Mouse (Mus musculus) 3T3-L1 (cell line): ENCODE results near the gene Kcnrg.
A peak's percentile ranks its signal among the peaks of the same experiment; 100 is the strongest.
"Not testable (repeated sequence)": the region's sequence is repeated elsewhere in the genome, so short reads cannot be mapped to it uniquely, and the experiment has no call there.

ENCODE experiments used
- DNase-seq: peaks from one replicate; pipeline ENCODE4 v3.0.0-alpha.2; 2015; ENCODE audit warnings: low read depth, low spot score

Kcnrg gene

DNA sequence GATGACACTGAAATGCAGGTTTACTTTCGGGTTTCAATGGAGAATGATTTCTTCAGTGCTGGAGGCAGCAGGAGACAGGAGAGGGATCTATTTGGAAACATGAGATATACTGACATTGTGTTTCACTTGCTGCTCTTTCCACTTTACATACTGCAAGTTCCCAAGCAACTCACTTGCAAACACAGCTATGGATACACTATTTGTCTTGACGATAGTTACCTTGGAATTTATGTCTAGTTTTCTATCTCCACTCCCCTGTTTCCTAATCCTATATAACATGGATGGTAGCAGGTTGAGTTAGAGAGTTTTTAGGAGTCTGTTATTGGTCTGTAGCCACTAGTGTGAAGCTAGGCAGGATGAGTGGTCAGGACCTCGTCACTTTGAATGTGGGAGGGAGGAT, at the start of gene Kcnrg:
Kcnrg (plus strand) TSS at position 301 of the 400 bp plus-strand sequence.
- DNase-seq: no peak

DNA sequence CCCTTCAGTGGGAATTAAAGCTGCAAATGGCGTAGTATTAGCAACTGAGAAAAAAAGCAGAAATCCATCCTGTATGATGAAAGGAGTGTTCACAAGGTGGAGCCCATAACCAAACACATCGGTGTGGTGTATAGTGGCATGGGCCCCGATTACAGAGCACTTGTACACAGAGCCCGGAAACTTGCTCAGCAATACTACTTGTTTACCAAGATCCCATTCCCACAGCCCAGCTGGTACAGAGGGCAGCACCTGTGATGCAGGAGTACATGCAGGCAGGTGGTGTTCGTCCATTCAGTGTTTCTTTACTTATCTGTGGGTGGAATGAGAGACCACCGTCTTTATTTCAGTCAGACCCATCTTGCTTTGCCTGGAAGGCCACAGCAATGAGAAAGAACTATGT, 48.4 kb upstream of the Kcnrg start:
- no peak for DNase-seq

DNA sequence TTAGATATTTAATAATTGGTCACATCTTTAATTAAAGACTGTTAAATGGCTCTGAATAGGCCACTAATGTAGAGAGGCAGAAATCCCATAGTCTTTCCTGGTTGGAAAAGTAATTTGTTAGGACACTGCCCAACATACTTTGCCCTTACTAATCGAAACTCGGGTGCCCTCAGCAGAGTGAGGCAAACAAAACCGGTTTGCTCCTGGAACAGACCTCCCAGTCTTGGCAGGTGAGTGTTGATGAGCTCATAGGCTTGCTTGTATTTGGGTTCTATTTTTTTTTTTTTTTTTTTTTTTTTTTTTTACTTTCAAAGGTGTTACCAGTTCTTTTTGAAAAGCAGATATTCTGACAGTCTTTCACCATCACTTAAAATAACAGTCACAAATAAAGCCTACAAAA, 47.4 kb upstream of the Kcnrg start:
- DNase-seq: no peak

DNA sequence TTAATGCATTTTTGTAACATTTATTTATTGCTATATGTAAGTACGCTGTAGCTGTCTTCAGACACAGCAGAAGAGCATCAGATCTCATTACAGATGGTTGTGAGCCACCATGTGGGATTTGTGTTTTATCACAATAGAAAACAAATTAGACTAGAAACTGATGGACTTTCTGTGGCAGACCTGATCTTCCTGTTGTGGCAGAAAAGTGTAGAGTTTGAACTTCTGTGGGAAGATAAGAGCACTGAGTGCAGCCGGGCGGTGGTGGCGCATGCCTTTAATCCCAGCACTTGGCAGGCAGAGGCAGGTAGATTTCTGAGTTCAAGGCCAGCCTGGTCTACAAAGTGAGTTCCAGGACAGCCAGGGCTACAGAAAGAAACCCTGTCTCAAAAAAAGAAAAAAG, 41.0 kb upstream of the Kcnrg start:
- DNase-seq: not testable (repeated sequence)

DNA sequence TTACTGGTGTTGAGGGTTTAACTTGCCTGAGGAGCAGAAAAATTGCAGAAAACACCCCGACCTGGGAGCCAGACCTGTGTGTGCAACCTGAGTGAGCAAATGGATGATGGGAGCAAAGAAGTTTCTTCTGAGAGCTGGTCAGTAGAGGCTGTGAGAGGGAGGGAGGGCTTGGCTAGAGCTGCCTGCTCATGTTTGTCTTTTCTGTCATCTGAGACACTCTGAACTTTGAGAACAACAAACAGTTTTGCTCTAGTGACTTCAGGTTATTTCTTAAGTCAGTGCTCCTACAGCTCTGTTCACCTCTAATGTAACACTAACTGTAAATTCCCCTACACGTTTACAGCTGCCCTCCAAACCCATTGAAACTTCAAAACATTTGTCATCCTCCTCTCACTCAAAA, 37.9 kb upstream of the Kcnrg start:
- DNase-seq: no peak

DNA sequence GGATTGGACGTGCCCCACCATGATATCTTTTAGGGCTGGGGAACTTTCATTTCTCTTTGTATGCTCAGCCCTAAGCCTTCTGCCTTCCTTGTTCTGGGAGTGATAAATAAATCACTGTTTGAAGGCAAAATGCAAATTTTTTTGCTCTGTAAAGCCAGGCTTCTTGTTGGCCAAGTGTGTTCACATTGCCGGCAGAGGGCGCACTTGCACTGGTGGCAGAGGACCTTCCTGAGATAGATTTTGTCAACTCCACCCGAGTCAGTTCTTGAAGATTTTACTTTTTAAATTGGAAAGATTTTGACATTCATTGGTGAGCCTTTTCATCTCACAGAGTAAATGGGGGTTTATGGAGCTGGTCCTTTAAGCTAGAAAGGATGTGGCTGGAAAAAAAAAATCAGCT, 35.9 kb upstream of the Kcnrg start:
- DNase-seq: peak; percentile 88

DNA sequence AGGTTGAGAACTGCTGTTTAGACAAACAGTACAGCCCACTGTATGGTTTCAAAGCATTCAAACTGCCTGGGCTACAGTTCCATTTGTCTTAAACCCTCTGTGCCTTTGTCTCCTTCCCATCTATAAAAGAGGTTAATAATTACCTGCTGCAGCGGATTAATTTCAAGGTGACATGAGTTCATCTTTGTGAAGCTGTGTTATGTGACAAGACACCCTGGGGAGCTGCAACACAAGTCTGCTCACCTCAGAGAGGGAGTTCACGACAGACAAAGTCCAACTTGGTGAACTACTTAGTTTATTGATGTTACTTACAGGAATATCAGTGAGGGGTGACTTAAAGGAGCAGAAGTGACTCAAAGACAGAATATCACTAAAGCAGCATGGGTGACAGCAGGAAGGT, 35.1 kb upstream of the Kcnrg start:
- no peak for DNase-seq

DNA sequence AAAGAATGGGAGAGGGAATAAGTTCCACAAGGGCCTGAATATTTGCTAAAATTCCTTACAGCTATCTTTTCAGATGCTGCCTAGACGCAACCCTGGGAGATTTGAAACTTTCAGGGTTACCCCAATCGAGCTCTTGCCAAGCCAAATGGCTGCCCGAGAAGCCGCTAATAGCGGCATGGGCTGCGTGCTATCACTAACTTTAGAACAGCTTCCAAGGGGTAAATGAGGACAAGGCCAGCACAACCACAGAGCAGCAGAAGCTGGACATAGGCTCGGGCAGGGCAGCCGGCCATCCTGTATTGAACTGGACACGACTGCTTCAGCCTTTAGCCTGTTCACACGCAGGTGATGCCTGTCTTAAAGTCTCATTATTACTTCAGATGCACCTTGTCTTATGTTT, 32.2 kb upstream of the Kcnrg start:
- no peak for DNase-seq

DNA sequence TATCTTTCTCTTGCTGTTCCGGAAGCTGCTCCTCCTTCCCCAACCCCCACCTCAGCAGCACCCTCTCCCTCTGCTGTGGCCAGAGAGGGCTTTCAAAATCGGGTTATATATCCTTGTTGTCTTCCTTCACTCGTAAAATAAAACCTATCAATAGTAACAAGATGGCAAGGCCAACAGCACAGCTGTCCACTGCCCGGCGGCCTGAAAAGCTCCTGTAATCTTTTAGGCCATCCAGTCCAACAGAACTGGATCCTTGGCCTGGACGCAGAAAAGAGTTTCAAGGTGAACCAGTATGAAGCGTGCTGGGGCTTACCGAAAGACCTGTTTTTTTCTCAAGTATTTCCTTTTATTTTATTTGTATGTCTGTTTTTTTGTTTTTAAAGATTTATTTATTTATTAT, 31.3 kb upstream of the Kcnrg start:
- DNase-seq: no peak

DNA sequence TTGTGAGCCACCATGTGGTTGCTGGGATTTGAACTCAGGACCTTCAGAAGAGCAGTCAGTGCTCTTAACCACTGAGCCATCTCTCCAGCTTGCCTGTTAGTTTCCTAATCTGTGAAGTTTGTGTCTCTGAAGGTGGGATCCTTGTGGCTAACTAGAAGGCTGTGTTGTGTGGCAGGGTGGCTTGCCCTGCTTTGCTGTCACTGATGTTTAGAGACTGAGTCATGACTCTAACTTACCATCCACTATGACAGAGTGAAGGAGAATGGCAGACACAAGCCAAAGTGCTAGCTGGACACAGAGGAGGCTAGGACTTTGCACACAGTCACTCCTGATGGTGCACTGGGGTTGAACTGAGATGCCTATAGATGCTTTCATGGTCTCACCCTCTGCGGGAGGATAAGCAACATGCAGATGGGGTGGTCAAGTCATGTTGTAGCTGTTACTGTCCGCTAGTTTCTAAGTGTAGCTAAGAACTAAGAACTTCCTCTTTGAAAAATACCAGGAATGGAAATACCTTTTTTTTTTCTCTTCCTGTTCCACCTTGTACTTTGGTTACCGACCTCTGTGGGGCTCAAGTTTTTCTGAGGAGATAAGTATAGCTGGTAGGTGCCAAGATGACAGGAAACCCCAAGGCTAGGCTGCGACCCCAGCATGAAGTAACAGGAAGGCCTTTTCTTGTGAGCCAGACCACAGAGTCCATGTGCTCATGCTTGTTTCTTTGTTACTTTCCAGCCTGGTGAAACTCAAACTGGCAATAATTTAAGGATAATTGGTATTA, 17.8 kb upstream of the Kcnrg start:
- DNase-seq: no peak

DNA sequence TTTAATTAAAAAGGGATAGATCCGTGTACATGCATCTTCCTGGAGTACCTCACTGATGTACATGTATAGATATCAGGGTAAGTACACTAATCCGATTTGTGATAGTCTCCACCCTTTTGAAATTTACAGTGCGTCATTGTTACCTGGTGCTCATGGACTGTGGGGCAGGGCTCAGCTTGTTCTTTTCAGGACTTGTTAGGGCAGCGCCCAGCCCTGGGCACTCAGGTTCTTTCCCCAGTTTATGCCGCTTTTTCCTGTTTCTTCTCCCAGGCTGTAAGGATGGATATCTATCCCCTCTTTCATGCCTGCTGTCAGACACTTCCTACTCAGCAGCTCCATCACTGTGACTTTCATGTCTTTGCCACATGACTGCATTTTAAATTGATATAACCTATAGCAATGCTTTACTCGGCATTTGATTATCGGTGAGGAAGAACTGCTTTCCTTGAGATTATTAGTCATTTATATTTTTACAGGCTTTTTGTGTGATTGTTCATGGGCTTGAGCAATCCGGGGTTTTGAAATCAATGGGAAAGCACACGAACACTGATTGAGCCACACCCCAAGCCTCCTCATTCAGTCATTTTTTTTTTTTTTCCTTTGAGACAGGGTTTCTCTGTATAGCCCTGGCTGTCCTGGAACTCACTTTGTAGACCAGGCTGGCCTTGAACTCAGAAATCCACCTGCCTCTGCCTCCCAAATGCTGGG, 10.4 kb upstream of the Kcnrg start:
- DNase-seq: no peak

DNA sequence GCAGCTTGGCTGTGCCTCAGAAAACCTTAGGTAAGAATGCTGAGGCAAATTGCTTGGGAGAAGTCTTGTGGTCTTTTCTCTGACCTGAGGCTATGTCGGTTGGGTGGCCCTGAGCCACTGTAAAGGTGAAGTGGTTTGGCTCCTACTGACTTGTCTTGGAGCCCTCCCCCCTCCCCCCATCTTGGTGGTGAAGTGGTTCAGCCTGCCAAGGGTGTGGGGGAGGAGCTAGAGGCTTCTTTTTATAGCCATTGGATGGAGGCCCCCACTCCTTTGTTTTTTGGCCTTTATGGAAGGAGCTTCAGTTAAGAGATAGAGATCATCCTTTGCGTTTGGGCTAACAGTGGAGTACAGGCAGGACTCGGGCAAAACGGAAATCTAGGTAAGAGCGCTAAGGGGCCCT, 9.3 kb upstream of the Kcnrg start, which contains the start of gene Trim13:
Trim13 (plus strand) TSS at position 280 of the 400 bp plus-strand sequence.
- no peak for DNase-seq

DNA sequence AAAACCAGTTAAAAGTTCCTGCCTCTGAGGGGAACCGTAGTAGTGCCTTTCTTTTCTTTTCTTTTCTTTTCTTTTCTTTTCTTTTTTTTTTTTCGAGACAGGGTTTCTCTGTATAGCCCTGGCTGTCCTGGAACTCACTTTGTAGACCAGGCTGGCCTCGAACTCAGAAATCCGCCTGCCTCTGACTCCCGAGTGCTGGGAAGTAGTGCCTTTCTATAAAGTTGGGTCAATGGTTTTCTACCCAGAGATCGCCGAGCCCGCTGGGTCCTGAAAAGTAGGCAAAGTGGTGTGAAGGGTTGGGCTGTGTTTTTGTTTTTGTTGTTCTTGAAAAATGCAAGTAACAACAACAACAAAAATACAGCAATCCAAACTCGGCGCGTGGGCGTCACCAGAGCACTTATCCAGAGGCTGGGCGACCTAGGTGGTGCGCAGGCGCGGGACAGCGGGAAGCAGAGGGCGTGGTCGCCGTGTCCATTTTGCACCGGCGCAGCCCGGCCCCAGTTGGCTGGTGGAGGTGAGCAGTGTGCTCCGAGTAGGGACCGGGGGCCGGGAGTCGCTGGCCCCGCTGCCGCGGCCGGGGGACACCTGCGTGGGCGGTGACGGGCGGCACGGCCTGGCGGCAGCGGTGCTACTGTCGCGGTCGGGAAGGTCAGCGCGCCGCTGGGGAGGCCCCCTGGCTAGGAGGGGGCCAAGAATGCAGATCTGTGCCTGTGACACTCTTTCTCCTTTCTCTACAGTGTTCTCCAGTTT, 8.0 kb upstream of the Kcnrg start:
- DNase-seq: peak; percentile 77

DNA sequence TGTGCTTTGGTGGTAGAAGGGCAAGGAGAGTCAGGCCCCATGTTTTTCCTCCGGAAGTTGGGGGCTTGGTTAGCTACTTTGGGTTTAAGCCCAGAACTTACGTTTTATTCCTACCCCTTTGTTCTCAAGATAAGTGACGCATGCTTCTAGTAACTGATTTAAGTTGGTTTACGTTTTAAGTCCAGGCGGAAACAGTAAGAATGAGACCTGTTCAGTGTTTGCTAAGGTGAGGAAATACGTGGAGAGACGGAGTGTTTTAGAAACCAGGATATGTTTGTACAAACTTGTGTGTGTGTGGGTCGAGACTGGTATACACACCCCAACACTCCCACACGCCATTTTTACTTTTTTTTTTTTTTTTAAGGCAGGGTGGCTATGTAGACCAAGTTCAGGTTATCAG, 5.9 kb upstream of the Kcnrg start:
- DNase-seq: no peak

DNA sequence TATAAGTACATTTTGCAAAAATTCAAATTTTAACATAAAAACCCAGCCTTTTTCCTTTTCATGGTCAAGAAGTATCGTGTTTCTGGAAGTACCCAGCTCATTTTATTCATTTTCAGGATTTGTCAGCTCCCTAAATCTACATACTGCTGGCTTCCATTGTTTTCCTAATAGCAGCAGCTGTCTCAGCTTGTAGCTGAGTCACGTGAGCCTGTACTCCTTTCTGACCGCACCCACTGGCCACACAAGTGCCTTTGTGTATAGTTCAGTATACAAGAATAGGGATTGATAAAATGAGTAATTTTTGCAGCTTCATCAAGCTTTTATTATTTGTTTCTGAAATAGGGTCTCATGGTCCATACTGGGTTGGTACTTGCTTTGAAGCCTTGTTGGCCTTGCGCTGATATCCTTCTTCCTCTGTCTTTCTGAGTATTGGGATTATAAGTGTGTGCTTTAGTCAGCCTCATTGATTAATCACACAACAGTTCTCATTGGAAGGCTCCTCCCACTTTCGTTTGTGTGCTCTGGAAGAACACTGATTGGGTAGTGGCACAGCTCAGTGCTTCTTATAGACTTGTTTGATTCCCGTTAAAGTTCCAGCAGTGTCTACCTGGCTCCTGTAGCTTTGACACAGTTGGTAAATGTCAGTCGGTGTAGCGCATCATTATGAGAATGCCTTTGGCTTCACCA, 4.0 kb upstream of the Kcnrg start:
- peak; percentile 40 for DNase-seq

DNA sequence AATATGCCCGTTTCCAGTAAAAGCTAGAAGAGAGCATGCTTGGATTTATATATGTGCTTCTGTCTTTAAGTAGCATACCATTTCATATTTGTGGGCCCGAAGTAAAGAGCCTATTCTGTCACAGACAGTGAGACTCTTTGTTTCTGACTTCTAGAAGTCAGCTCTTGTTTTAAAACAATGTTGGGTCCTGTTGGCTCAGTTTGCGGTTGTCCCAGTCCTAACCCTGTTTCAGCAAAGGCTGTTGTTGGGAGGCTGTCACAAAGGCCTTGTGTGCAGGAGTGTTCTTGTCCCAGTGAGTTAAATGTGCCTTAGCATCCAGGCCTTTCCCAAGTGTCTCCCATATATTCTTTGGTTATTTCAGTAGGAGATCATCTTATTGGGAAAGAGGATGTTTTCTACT, 3.2 kb upstream of the Kcnrg start:
- no peak for DNase-seq

DNA sequence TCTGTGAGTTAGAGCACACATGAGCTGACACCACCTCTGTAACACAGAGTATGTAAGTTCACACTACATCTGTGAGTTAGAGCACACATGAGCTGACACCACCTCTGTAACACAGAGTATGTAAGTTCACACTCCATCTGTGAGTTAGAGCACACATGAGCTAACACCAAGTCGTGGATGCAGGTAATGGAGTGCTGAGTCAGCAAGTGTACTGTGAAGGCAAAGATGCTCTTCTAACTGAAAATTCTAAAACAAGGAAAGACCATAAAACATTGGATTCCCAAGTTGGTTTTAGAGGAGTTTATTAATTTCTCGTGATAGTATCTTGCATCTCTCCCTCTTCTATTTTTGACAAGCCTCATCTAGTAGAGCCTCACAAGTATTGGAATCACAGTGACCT, 1.2 kb upstream of the Kcnrg start:
- not testable (repeated sequence) for DNase-seq

DNA sequence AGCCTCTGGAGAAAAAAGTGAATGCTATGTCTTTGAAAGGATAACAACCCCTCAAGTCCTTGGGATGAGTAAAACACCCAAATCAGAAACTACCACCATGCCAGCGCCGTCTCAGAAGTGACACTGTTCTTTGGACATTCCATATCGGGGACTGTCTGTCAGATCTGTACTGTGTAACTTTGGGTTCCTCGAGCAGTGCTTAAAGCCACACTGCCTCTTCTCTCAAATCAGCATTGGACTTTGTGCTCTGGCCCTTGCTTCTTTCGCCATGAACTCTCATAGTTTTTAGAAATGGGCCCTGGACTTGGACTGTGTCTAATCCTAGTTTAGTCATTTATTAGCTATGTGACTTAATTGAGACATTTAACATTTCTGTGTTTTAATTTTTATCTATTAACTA, 4.5 kb downstream of the Kcnrg start:
- DNase-seq: no peak

DNA sequence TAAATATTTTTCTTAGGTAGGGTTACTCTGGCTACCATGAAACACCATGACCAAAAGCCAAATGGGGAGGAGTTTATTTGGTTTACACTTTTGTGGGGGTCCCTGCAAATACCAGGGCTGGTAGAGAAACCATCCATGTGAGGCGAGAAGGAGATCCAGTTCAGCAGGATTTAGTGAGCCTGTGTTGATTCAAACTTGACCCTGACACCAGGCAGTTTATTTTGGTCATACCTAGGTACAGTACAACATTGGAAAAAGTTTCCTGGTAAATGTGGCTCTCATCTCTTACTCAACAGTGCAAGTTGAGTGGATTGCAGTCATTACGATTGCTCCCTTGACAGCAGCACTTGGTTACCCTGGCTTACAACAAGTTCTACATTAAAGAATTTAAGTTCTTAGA, 6.1 kb downstream of the Kcnrg start:
- no peak for DNase-seq

DNA sequence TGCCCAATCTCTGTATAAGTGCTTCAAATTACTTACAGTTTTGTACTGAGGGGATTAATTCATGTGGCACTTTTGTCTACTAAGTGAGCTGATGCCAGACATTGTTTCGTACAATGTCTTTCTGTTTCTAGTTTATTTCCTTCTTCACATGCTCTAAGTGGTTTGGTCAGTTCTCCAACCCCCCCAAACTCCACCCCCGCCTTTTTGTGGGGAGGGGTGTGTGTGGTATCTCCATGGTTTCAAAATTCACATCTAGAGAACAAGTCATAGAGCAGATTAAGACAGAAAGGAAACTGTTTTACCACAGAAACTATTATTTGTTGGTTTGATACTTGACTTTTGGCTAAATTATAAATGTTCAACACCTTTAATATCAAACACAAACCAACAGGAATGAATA, 13.1 kb downstream of the Kcnrg start:
- no peak for DNase-seq

DNA sequence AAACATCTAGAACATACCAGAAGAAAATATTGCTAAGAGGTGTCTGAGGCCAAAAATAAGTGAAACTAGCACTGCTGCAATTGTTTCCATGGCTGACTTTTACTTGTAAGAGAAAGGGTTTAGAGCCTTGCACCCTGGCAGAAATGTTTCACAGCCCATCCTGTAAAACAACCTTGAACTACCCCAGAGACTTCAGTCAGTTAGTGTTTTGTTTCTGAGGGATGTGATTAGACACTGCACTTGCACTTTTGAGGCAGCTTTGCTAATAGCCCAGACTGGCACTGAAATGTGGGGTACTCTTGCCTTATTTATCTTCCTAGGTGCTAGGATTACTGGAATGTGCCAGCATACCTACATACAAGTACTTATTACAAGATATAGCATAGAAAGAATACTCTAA, 28.7 kb downstream of the Kcnrg start:
- no peak for DNase-seq

DNA sequence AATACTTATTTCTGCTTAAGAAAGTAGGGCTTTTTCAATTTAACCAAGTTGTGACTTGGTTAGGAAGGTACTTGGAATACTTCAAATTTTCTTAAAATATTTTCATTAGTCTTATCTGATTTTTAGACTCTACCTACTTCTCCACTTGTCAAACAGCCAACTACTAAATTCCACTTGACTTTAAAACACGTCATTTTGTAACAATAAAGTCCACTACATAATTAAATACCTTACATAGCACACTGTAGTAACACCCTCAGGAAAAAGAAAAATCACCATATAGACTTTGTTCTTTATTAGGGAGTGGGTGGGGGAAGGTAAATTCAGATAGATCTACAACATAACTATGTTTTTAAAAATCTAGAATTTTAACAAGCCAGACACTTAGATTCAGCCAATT, 35.4 kb downstream of the Kcnrg start:
- no peak for DNase-seq
